Mouse (Mus musculus) small intestine, adult 2 months (tissue): ENCODE measurements around the gene Sh3glb2. TPM values are rescaled to one million over a fixed set of nuclear protein-coding genes. Genes with fewer than 3 reads are reported as not detected.
A peak's percentile ranks its signal among the peaks of the same experiment; 100 is the strongest.

Experiments
- H3K27ac ChIP-seq: fragments of 200-500 bp; 2 replicates; pipeline ENCODE4 v1.5.1; 2012; ENCODE audit warnings: low read depth, low read length, control low read depth, inconsistent platforms; ENCODE audit not compliant: insufficient read depth
- H3K27me3 ChIP-seq: fragments of 200-500 bp; 2 replicates; pipeline ENCODE4 v1.6.1; 2012; ENCODE audit warnings: mild to moderate bottlenecking, moderate library complexity, low read length, inconsistent platforms; ENCODE audit not compliant: control insufficient read depth, insufficient read depth
- H3K36me3 ChIP-seq: fragments of 200-500 bp; 2 replicates; pipeline ENCODE4 v1.6.1; 2012; ENCODE audit warnings: mild to moderate bottlenecking, low read length, control low read depth, inconsistent platforms; ENCODE audit not compliant: control insufficient read depth, insufficient read depth
- H3K4me1 ChIP-seq: fragments of 200-500 bp; 2 replicates; pipeline ENCODE4 v1.6.1; 2012; ENCODE audit warnings: low read length, inconsistent platforms, mixed read lengths; ENCODE audit not compliant: control insufficient read depth, insufficient read depth, insufficient read length
- H3K4me3 ChIP-seq: fragments of 200-500 bp; 2 replicates; pipeline ENCODE4 v1.5.1; 2012; ENCODE audit warnings: low read depth, mild to moderate bottlenecking, control low read depth, inconsistent platforms, low read length, moderate library complexity
- CTCF ChIP-seq: fragments of 200-500 bp; IDR thresholded peaks from 2 replicates; pipeline ENCODE4 v1.5.1; 2012; ENCODE audit warnings: low read depth, mild to moderate bottlenecking, control low read depth, inconsistent platforms, low read length, moderate library complexity, mixed read lengths; ENCODE audit not compliant: insufficient replicate concordance, insufficient read length; ENCODE audit errors: extremely low read depth
- POLR2A ChIP-seq: fragments of 200-500 bp; IDR thresholded peaks from 2 replicates; pipeline ENCODE4 v1.6.1; 2012; ENCODE audit warnings: low read depth, mild to moderate bottlenecking, control low read depth, inconsistent platforms, low read length, moderate library complexity
- WGBS: fragments of 180-500 bp; shearing (Covaris S2); methylation state at CpG from one replicate; pipeline ENCODE4 v1.1.7; 2018; 5-methylcytosine and 5-hydroxymethylcytosine counted together
- polyA plus RNA-seq: library from polyadenylated mRNA; depleted of rRNA; stranded (reverse); fragments of >200 nt; gene quantifications from 2 replicates; pipeline ENCODE4 v1.2.3, GENCODE M21; 2012

Gene Sh3glb2
- polyA plus RNA-seq, 1 experiment, result 158 TPM

- peaks cover 79% of the 10 kb centered on the region for H3K36me3 ChIP-seq
- no peaks in the 10 kb centered on the region for H3K4me1 ChIP-seq
- WGBS, result 70% methylated on average over 1 of the region's 1 CpGs
- no peak overlapping the region for H3K4me3 ChIP-seq
- no peaks in the 10 kb centered on the region for H3K27me3 ChIP-seq
- TF ChIP-seq CTCF (no peak), POLR2A (no peak)
- no peak overlapping the region for H3K27ac ChIP-seq
These were observed 42.4 kb upstream of the Sh3glb2 start for GRCm38 (mm10) chr2:30401581-30401980.

- H3K27me3 ChIP-seq, result no peaks in the 10 kb centered on the region
- H3K4me1 ChIP-seq, result peaks cover 18% of the 10 kb centered on the region
- TF ChIP-seq CTCF (no peak), POLR2A (no peak)
- peaks cover 79% of the 10 kb centered on the region for H3K36me3 ChIP-seq
- WGBS, result 73% methylated on average over 20 of the region's 20 CpGs
- no peak overlapping the region for H3K4me3 ChIP-seq
- H3K27ac ChIP-seq, result no peak overlapping the region
These were observed 40.3 kb upstream of the Sh3glb2 start for GRCm38 (mm10) chr2:30399191-30400171.

DNA sequence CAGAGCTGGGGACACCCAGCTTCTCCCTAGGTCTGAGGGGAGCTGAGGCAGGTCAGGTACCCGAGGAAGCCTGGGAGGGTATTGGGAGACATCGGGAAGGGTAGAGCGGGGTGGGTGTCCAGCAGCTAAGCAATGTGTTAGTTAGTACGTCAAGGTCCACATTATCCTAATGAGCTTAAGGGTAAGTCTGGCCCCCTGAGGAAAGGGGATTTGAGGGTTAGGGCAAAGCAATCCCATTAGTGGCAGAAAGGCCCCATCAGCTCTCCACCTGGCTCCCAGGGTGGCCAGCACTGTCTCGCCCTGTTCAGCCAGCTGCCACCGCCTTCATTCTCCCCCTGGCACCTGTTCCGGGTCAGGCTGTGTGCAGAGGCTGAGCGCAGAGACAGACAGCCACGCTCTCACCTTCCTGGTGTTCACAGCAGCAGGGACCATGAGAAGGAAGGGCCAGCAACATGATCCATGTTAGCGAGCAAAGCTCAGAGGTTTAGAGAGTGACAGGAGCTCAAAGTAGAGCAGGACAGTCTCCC, 38.9 kb upstream of the Sh3glb2 start:
- WGBS, result 87% methylated on average over 10 of the region's 10 CpGs
- Histone ChIP-seq H3K4me1 (peaks cover 29% of the 10 kb centered on the region), H3K36me3 (peaks cover 70% of the 10 kb centered on the region)

GRCm38 (mm10) chr2:30396246-30396645, 37.1 kb upstream of the Sh3glb2 start:
- H3K27me3 ChIP-seq, result no peaks in the 10 kb centered on the region
- H3K4me3 ChIP-seq, result no peak overlapping the region
- H3K36me3 ChIP-seq, result peaks cover 54% of the 10 kb centered on the region
- H3K4me1 ChIP-seq, result peaks cover 29% of the 10 kb centered on the region
- WGBS, result 52% methylated on average over 7 of the region's 7 CpGs
- TF ChIP-seq POLR2A, result no peak
- TF ChIP-seq CTCF, result no peak
- H3K27ac ChIP-seq, result no peak overlapping the region

More for the DNA sequence above, 38.9 kb upstream of the Sh3glb2 start:
- H3K4me3 ChIP-seq, result no peak overlapping the region
- no peak overlapping the region for H3K27ac ChIP-seq
- H3K27me3 ChIP-seq, result no peaks in the 10 kb centered on the region
- no peak for TF ChIP-seq POLR2A
- no peak for TF ChIP-seq CTCF

GRCm38 (mm10) chr2:30395757-30396156, 36.6 kb upstream of the Sh3glb2 start:
- 73% methylated on average over 7 of the region's 7 CpGs for WGBS
- Histone ChIP-seq H3K4me1 (peaks cover 29% of the 10 kb centered on the region), H3K4me3 (no peak overlapping the region), H3K27ac (no peak overlapping the region), H3K36me3 (peaks cover 50% of the 10 kb centered on the region), H3K27me3 (no peaks in the 10 kb centered on the region)
- TF ChIP-seq POLR2A, result no peak
- no peak for TF ChIP-seq CTCF

- Histone ChIP-seq H3K27ac (peak overlapping the region; percentile 99), H3K4me3 (peak overlapping the region; percentile 75), H3K4me1 (peaks cover 29% of the 10 kb centered on the region), H3K36me3 (peaks cover 27% of the 10 kb centered on the region), H3K27me3 (no peaks in the 10 kb centered on the region)
- WGBS, result 16% methylated on average over 1 of the region's 1 CpGs
- TF ChIP-seq POLR2A, result no peak
- TF ChIP-seq CTCF, result no peak
These were observed 34.2 kb upstream of the Sh3glb2 start for GRCm38 (mm10) chr2:30393370-30393656.
